Comparison of ENCODE assay signal across 21 mouse cellular contexts in genomic region chr8:61833211-61833610, GRCm38 (mm10).
A peak's percentile ranks its signal among the peaks of the same experiment; 100 is the strongest.
DNase-seq lines count a peak whose midpoint lies in the region; ATAC-seq lines count a peak whose summit lies in the region.
"Had no signal": no experiment of that assay in that cellular context is flagged by ENCODE, and none has a peak within 500 bp of the region (broad histone marks: within the 10 kb centered on the region; RNA-seq: fewer than 3 reads in every experiment).

No protein-coding gene starts in this region.

- H3K9ac ChIP-seq in heart, embryonic 13.5 days, result peak overlapping the region; percentile 28; the same call in 1 of the 2 replicates
- H3K9ac ChIP-seq in limb, embryonic 11.5 days (ENCODE audit: low read length), result no peak overlapping the region
- no peak overlapping the region for H3K9ac ChIP-seq in forebrain, embryonic 16.5 days (replicated peaks; ENCODE audit: low read depth, low read length)
- H3K9ac ChIP-seq: embryonic facial prominence, embryonic 15.5 days; hindbrain, embryonic 13.5 days had no signal

- H3K36me3 ChIP-seq in heart, embryonic 13.5 days, result no peaks in the 10 kb centered on the region
- H3K36me3 ChIP-seq in limb, embryonic 11.5 days (ENCODE audit: control insufficient read depth, insufficient read depth, low read length), result no peaks in the 10 kb centered on the region
- H3K36me3 ChIP-seq in limb, embryonic 10.5 days, result no peaks in the 10 kb centered on the region
- H3K36me3 ChIP-seq in forebrain, embryonic 16.5 days (ENCODE audit: control insufficient read depth, insufficient read depth), result no peaks in the 10 kb centered on the region
- H3K36me3 ChIP-seq: embryonic facial prominence, embryonic 15.5 days; forebrain, embryonic 10.5 days; hindbrain, embryonic 13.5 days had no signal

- H3K4me1 ChIP-seq in heart, embryonic 13.5 days, result peaks cover 53% of the 10 kb centered on the region
- H3K4me1 ChIP-seq in limb, embryonic 11.5 days (ENCODE audit: control insufficient read depth, insufficient read depth, low read length), result peaks cover 2% of the 10 kb centered on the region; the same call in 1 of the 2 replicates
- peaks cover 21% of the 10 kb centered on the region for H3K4me1 ChIP-seq in limb, embryonic 10.5 days
- H3K4me1 ChIP-seq in forebrain, embryonic 16.5 days (replicated peaks; ENCODE audit: control insufficient read depth, insufficient read depth, low read length), result no peaks in the 10 kb centered on the region
- H3K4me1 ChIP-seq: embryonic facial prominence, embryonic 15.5 days; hindbrain, embryonic 13.5 days had no signal

- H3K4me3 ChIP-seq in heart, embryonic 13.5 days, result no peak overlapping the region
- no peak overlapping the region for H3K4me3 ChIP-seq in limb, embryonic 11.5 days (ENCODE audit: low read depth, low read length)
- H3K4me3 ChIP-seq in limb, embryonic 10.5 days, result no peak overlapping the region
- no peak overlapping the region for H3K4me3 ChIP-seq in forebrain, embryonic 16.5 days (replicated peaks; ENCODE audit: low read length)
- H3K4me3 ChIP-seq: embryonic facial prominence, embryonic 15.5 days; erythroblast, embryonic 14.5 days; forebrain, embryonic 10.5 days; hindbrain, embryonic 13.5 days had no signal

- 59% methylated on average over 3 of the region's 3 CpGs for WGBS in heart, embryonic 13.5 days
- 96% methylated on average over 3 of the region's 3 CpGs for WGBS in limb, embryonic 11.5 days
- 90% methylated on average over 3 of the region's 3 CpGs for WGBS in limb, embryonic 10.5 days
- 94% methylated on average over 3 of the region's 3 CpGs for WGBS in forebrain, embryonic 16.5 days

- peak overlapping the region; percentile 39; the same call in 1 of the 2 replicates for H3K27ac ChIP-seq in heart, embryonic 13.5 days (replicated peaks)
- H3K27ac ChIP-seq in limb, embryonic 11.5 days (replicated peaks; ENCODE audit: low read depth, low read length), result no peak overlapping the region
- H3K27ac ChIP-seq in limb, embryonic 10.5 days, result no peak overlapping the region
- H3K27ac ChIP-seq in forebrain, embryonic 16.5 days (ENCODE audit: low read length), result no peak overlapping the region
- H3K27ac ChIP-seq: embryonic facial prominence, embryonic 15.5 days; forebrain, embryonic 10.5 days; hindbrain, embryonic 13.5 days; hindbrain, postnatal 0 days; kidney, postnatal 0 days had no signal

- no peaks in the 10 kb centered on the region for H3K27me3 ChIP-seq in heart, embryonic 13.5 days (replicated peaks)
- H3K27me3 ChIP-seq in limb, embryonic 11.5 days (ENCODE audit: control insufficient read depth, insufficient read depth, low read length), result no peaks in the 10 kb centered on the region
- no peaks in the 10 kb centered on the region for H3K27me3 ChIP-seq in limb, embryonic 10.5 days (ENCODE audit: low read depth, poor library complexity, severe bottlenecking)
- no peaks in the 10 kb centered on the region for H3K27me3 ChIP-seq in forebrain, embryonic 16.5 days (replicated peaks; ENCODE audit: control insufficient read depth, insufficient read depth, low read length)
- H3K27me3 ChIP-seq: embryonic facial prominence, embryonic 15.5 days; hindbrain, embryonic 13.5 days had no signal

- peak; percentile 2 to 23 for DNase-seq in adrenal gland, postnatal 36 days
- DNase-seq in adrenal gland, adult 18-20 months (ENCODE audit: low spot score in 2 of 2), result no peak
- DNase-seq in heart, adult 9 months (ENCODE audit: low spot score in 2 of 2), result no peak
- peak; percentile 7 for DNase-seq in limb, embryonic 11.5 days (ENCODE audit: low spot score)
- DNase-seq in limb, embryonic 10.5 days (ENCODE audit: low spot score), result no peak
- DNase-seq: cerebellum, adult 11 months; cerebellum, adult 8-10 months; cerebellum, postnatal 14 days; embryo, embryonic 11 days; gastrocnemius, postnatal 14 days; kidney, adult 11 months; kidney, adult 9 months had no signal

- H3K4me2 ChIP-seq in heart, embryonic 13.5 days, result no peak overlapping the region
- H3K4me2 ChIP-seq in limb, embryonic 11.5 days (ENCODE audit: low read depth, severe bottlenecking), result no peak overlapping the region
- no peak overlapping the region for H3K4me2 ChIP-seq in forebrain, embryonic 16.5 days (ENCODE audit: low read length)
- H3K4me2 ChIP-seq: embryonic facial prominence, embryonic 15.5 days; hindbrain, embryonic 13.5 days had no signal

- peak; percentile 25; the same call in 1 of the 2 replicates for ATAC-seq in heart, embryonic 13.5 days (ENCODE audit: extremely low read depth, insufficient number of reproducible peaks, low FRiP score, low TSS enrichment)
- no peak for ATAC-seq in limb, embryonic 11.5 days (ENCODE audit: insufficient number of reproducible peaks, low FRiP score, low TSS enrichment, low read depth)
- ATAC-seq in forebrain, embryonic 16.5 days, result no peak
- ATAC-seq: forebrain, embryonic 14.5 days; hindbrain, postnatal 0 days had no signal

- no peaks in the 10 kb centered on the region for H3K9me3 ChIP-seq in heart, embryonic 13.5 days
- H3K9me3 ChIP-seq in limb, embryonic 11.5 days (ENCODE audit: control insufficient read depth, low read length), result no peaks in the 10 kb centered on the region
- H3K9me3 ChIP-seq in limb, embryonic 10.5 days (replicated peaks), result no peaks in the 10 kb centered on the region
- no peaks in the 10 kb centered on the region for H3K9me3 ChIP-seq in forebrain, embryonic 16.5 days (ENCODE audit: control insufficient read depth, low read length)
- H3K9me3 ChIP-seq: embryonic facial prominence, embryonic 15.5 days; forebrain, embryonic 10.5 days; hindbrain, embryonic 13.5 days had no signal

Comparison
In these comparisons a context has a peak if more than half of its experiments do, and no peak if none do; other contexts are left out.
1. DNase-seq: peak in adrenal gland, postnatal 36 days (2 of 2) and limb, embryonic 11.5 days (single experiment); none in adrenal gland, adult 18-20 months (0 of 2), heart, adult 9 months (0 of 2) and limb, embryonic 10.5 days (single experiment).